Mouse (Mus musculus): ENCODE results near the gene Olfr747. TPM values are rescaled to one million over a fixed set of nuclear protein-coding genes. Genes with fewer than 3 reads are reported as not detected.

The Olfr747 gene
- polyA plus RNA-seq, 1 experiment from 2014 or later: not detected

Other genes with a start within 250 kb of the Olfr747 start
- gene Olfr740, start 247.7 kb downstream of the Olfr747 start, polyA plus RNA-seq (2014; fragmentation: Nextera tagmentation; extraction: Ambion mirVana): not detected in 2 replicates
- not detected in 2 replicates for gene Olfr741, start 220.5 kb downstream of the Olfr747 start, polyA plus RNA-seq (2014; fragmentation: Nextera tagmentation; extraction: Ambion mirVana)
- gene Olfr742, start 189.6 kb downstream of the Olfr747 start, polyA plus RNA-seq (2014; fragmentation: Nextera tagmentation; extraction: Ambion mirVana): not detected in 2 replicates
- not detected in 2 replicates for gene Olfr743, start 171.4 kb downstream of the Olfr747 start, polyA plus RNA-seq (2014; fragmentation: Nextera tagmentation; extraction: Ambion mirVana)
- gene Olfr744, start 78.3 kb downstream of the Olfr747 start, polyA plus RNA-seq (2014; fragmentation: Nextera tagmentation; extraction: Ambion mirVana): not detected in 2 replicates
- not detected in 2 replicates for gene Olfr745, start 53.8 kb downstream of the Olfr747 start, polyA plus RNA-seq (2014; fragmentation: Nextera tagmentation; extraction: Ambion mirVana)
- not detected in 2 replicates for gene Olfr746, start 46.1 kb downstream of the Olfr747 start, polyA plus RNA-seq (2014; fragmentation: Nextera tagmentation; extraction: Ambion mirVana)
- gene Olfr748, start 14.2 kb upstream of the Olfr747 start, polyA plus RNA-seq (2014; fragmentation: Nextera tagmentation; extraction: Ambion mirVana): not detected in 2 replicates
- gene Olfr749, start 51.9 kb upstream of the Olfr747 start, polyA plus RNA-seq (2014; fragmentation: Nextera tagmentation; extraction: Ambion mirVana): not detected in 2 replicates
- gene Ttc5, start 92.3 kb upstream of the Olfr747 start, polyA plus RNA-seq (2014; fragmentation: Nextera tagmentation; extraction: Ambion mirVana): 67.0 and 80.7 TPM in 2 replicates
- gene Ccnb1ip1, start 114.5 kb upstream of the Olfr747 start, polyA plus RNA-seq (2014; fragmentation: Nextera tagmentation; extraction: Ambion mirVana): not detected in 2 replicates
- 69.6 and 70.8 TPM in 2 replicates for gene Parp2, start 114.6 kb upstream of the Olfr747 start, polyA plus RNA-seq (2014; fragmentation: Nextera tagmentation; extraction: Ambion mirVana)
- 10.5 and 10.9 TPM in 2 replicates for gene Tep1, start 177.4 kb upstream of the Olfr747 start, polyA plus RNA-seq (2014; fragmentation: Nextera tagmentation; extraction: Ambion mirVana)
- 0.11 and 0.16 TPM in 2 replicates for gene Klhl33, start 204.3 kb upstream of the Olfr747 start, polyA plus RNA-seq (2014; fragmentation: Nextera tagmentation; extraction: Ambion mirVana)
- 140 and 169 TPM in 2 replicates for gene Osgep, start 231.7 kb upstream of the Olfr747 start, polyA plus RNA-seq (2014; fragmentation: Nextera tagmentation; extraction: Ambion mirVana)
- gene Apex1, start 231.8 kb upstream of the Olfr747 start, polyA plus RNA-seq (2014; fragmentation: Nextera tagmentation; extraction: Ambion mirVana): 291 and 302 TPM in 2 replicates
- 55.8 and 56.9 TPM in 2 replicates for gene Pip4p1, start 237.7 kb upstream of the Olfr747 start, polyA plus RNA-seq (2014; fragmentation: Nextera tagmentation; extraction: Ambion mirVana)
- 75.2 TPM in 2 replicates for gene Pnp, start 237.9 kb upstream of the Olfr747 start, polyA plus RNA-seq (2014; fragmentation: Nextera tagmentation; extraction: Ambion mirVana)